ENCODE assay signal across 26 mouse cellular contexts in the genomic region with DNA sequence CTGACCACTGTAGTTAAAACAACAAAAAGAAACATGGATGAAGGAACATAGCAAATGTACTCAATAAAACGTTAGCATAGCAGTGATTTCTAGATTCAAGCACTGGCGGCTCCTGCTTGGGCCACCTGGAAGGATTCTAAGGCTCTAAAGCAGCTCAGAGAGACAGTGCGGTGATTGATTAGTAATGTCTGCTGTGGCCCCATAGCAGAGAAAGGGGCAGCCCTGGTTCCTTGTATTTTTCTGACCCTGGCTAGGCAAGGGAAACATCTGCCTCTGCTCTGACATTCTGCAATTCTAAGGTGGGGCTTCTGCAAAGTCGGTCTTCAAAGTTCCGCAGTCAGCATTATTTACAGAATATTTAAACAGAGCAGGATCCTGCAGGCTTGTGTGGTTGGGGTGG.
DNase-seq lines count a peak whose midpoint lies in the region; ATAC-seq and TF ChIP-seq lines count a peak whose summit lies in the region.
"Had no signal": no experiment of that assay in that cellular context is flagged by ENCODE, and none has a peak within 500 bp of the region (broad histone marks: within the 10 kb centered on the region; RNA-seq: fewer than 3 reads in every experiment).

No protein-coding gene starts in this region.

- intact Hi-C loops in heart, postnatal 36 days (cut with DNase I) = no loop called here

- WGBS in intestine, embryonic 14.5 days = 46% methylated on average over 5 of the region's 5 CpGs
- 61% methylated on average over 5 of the region's 5 CpGs for WGBS in intestine, postnatal 0 days
- 45% methylated on average over 5 of the region's 5 CpGs for WGBS in stomach, postnatal 0 days

- no peak for ATAC-seq in intestine, embryonic 14.5 days (replicated peaks; ENCODE audit: low FRiP score, low TSS enrichment, low read depth)
- ATAC-seq in intestine, postnatal 0 days = no peak
- no peak for ATAC-seq in stomach, postnatal 0 days (ENCODE audit: low FRiP score, low TSS enrichment)
- ATAC-seq: liver, postnatal 0 days had no signal

- TF ChIP-seq EP300 in stomach, postnatal 0 days (optimal IDR thresholded peaks at IDR 0.05) = no peak

- no peak overlapping the region for H3K4me3 ChIP-seq in intestine, embryonic 14.5 days (ENCODE audit: low read depth, low read length)
- no peak overlapping the region for H3K4me3 ChIP-seq in intestine, postnatal 0 days (ENCODE audit: low read depth, low read length)
- no peak overlapping the region for H3K4me3 ChIP-seq in ES-E14 (ENCODE audit: insufficient read depth in 1 of 2, low read depth in 1 of 2, low read length in 2 of 2, poor library complexity in 1 of 2, severe bottlenecking in 1 of 2)
- H3K4me3 ChIP-seq in stomach, postnatal 0 days (ENCODE audit: low read depth, low read length) = no peak overlapping the region
- H3K4me3 ChIP-seq: erythroblast, embryonic 14.5 days; heart, embryonic 12.5 days; hindbrain, embryonic 12.5 days; limb, embryonic 12.5 days; megakaryocyte, embryonic 14.5 days; neural tube, embryonic 15.5 days had no signal

- 0 out of 2 replicates have a peak, but pooled peaks cover 2% of the 10 kb centered on the region for H3K9me3 ChIP-seq in intestine, embryonic 14.5 days (ENCODE audit: control insufficient read depth, low read length)
- H3K9me3 ChIP-seq in intestine, postnatal 0 days (ENCODE audit: control insufficient read depth) = no peaks in the 10 kb centered on the region
- no peaks in the 10 kb centered on the region for H3K9me3 ChIP-seq in ES-E14 (ENCODE audit: control insufficient read depth, insufficient read depth, low read depth, low read length)
- no peaks in the 10 kb centered on the region for H3K9me3 ChIP-seq in stomach, postnatal 0 days (ENCODE audit: control insufficient read depth, low read length)
- H3K9me3 ChIP-seq: embryonic facial prominence, embryonic 13.5 days; neural tube, embryonic 15.5 days had no signal

- H3K4me1 ChIP-seq in intestine, embryonic 14.5 days (replicated peaks; ENCODE audit: control insufficient read depth, insufficient read depth, low read length) = peaks cover 32% of the 10 kb centered on the region
- 0 out of 2 replicates have a peak, but pooled peaks cover 3% of the 10 kb centered on the region for H3K4me1 ChIP-seq in intestine, postnatal 0 days (replicated peaks; ENCODE audit: control insufficient read depth, insufficient read depth, low read length)
- H3K4me1 ChIP-seq in ES-E14 (ENCODE audit: control insufficient read depth in 2 of 2, insufficient read depth in 2 of 2, low read length in 2 of 2, poor library complexity in 1 of 2) = peaks cover 4 to 5% of the 10 kb centered on the region in 2 experiments; a peak in 3 of 4 replicates
- H3K4me1 ChIP-seq in stomach, postnatal 0 days (replicated peaks; ENCODE audit: control insufficient read depth, insufficient read depth) = peaks cover 4% of the 10 kb centered on the region; the same call in 1 of the 2 replicates

- H3K9ac ChIP-seq in intestine, embryonic 14.5 days (ENCODE audit: low read length) = no peak overlapping the region
- H3K9ac ChIP-seq in intestine, postnatal 0 days (ENCODE audit: low read depth, low read length) = no peak overlapping the region
- no peak overlapping the region for H3K9ac ChIP-seq in ES-E14 (ENCODE audit: insufficient read depth, low read depth, low read length, poor library complexity, severe bottlenecking)
- no peak overlapping the region for H3K9ac ChIP-seq in stomach, postnatal 0 days (ENCODE audit: low read length)
- H3K9ac ChIP-seq: embryonic facial prominence, embryonic 13.5 days; heart, embryonic 12.5 days; hindbrain, embryonic 12.5 days; liver, postnatal 0 days; neural tube, embryonic 15.5 days had no signal

- no peaks in the 10 kb centered on the region for H3K36me3 ChIP-seq in intestine, embryonic 14.5 days (ENCODE audit: control insufficient read depth, insufficient read depth, low read length)
- no peaks in the 10 kb centered on the region for H3K36me3 ChIP-seq in intestine, postnatal 0 days (ENCODE audit: control insufficient read depth, insufficient read depth)
- no peaks in the 10 kb centered on the region for H3K36me3 ChIP-seq in ES-E14 (ENCODE audit: control insufficient read depth, insufficient read depth, low read length, poor library complexity, severe bottlenecking)
- no peaks in the 10 kb centered on the region for H3K36me3 ChIP-seq in splenic B cell, adult 2 months (ENCODE audit: control insufficient read depth, insufficient read depth, low read length, poor library complexity, severe bottlenecking)
- no peaks in the 10 kb centered on the region for H3K36me3 ChIP-seq in stomach, postnatal 0 days (ENCODE audit: control insufficient read depth, insufficient read depth, low read length)
- H3K36me3 ChIP-seq: embryonic facial prominence, embryonic 13.5 days; heart, embryonic 12.5 days; hindbrain, embryonic 12.5 days; limb, embryonic 12.5 days; neural tube, embryonic 15.5 days had no signal

- H3K27ac ChIP-seq in intestine, embryonic 14.5 days (ENCODE audit: low read depth) = peak overlapping the region; percentile 47
- no peak overlapping the region for H3K27ac ChIP-seq in intestine, postnatal 0 days (ENCODE audit: low read depth, low read length)
- no peak overlapping the region for H3K27ac ChIP-seq in ES-E14 (ENCODE audit: insufficient read depth, low read depth, low read length, poor library complexity, severe bottlenecking)
- no peak overlapping the region for H3K27ac ChIP-seq in stomach, postnatal 0 days (replicated peaks)
- H3K27ac ChIP-seq: limb, embryonic 12.5 days; neural tube, embryonic 15.5 days had no signal

- TF ChIP-seq CTCF in intestine, postnatal 0 days (IDR thresholded peaks at IDR 0.05; ENCODE audit: low read depth) = no peak
- TF ChIP-seq CTCF in stomach, postnatal 0 days (IDR thresholded peaks at IDR 0.05; ENCODE audit: low read depth) = no peak

- no peak for DNase-seq in intestine, embryonic 14.5 days (ENCODE audit: low spot score)
- peak; percentile 18 for DNase-seq in thymus, postnatal 0 days (ENCODE audit: low spot score)
- no peak for DNase-seq in thymus, postnatal 14 days
- DNase-seq in ES-E14 (ENCODE audit: low read depth, low spot score) = no peak
- DNase-seq in splenic B cell, adult 2 months (ENCODE audit: low read depth, low spot score) = peak; percentile 46
- DNase-seq in heart, postnatal 36 days = no peak
- DNase-seq in stomach, postnatal 0 days (ENCODE audit: low spot score) = no peak
- DNase-seq: cerebellum, adult 11-12 months; cerebellum, postnatal 36 days; embryo, embryonic 11 days; gastrocnemius, postnatal 25 days; heart, postnatal 10 days; kidney, adult 9 months; kidney, postnatal 14 days; layer of hippocampus, postnatal 36 days; liver, postnatal 0 days; lung, postnatal 14 days had no signal

- in situ Hi-C loops in ES-E14 (cut with MboI; ENCODE audit: low sequenced_read_pairs in 2 of 2, unreplicated experiment in 2 of 2) = no loop called here

- H3K4me2 ChIP-seq in intestine, embryonic 14.5 days (ENCODE audit: low read length) = no peak overlapping the region
- no peak overlapping the region for H3K4me2 ChIP-seq in intestine, postnatal 0 days (replicated peaks; ENCODE audit: low read depth)
- H3K4me2 ChIP-seq in stomach, postnatal 0 days (replicated peaks; ENCODE audit: low read depth) = no peak overlapping the region
- H3K4me2 ChIP-seq: liver, embryonic 11.5 days had no signal

- 0 out of 2 replicates have a peak, but pooled peaks cover 4% of the 10 kb centered on the region for H3K27me3 ChIP-seq in intestine, embryonic 14.5 days (replicated peaks; ENCODE audit: control insufficient read depth, insufficient read depth, low read length)
- 0 out of 2 replicates have a peak, but pooled peaks cover 5% of the 10 kb centered on the region for H3K27me3 ChIP-seq in intestine, postnatal 0 days (replicated peaks; ENCODE audit: control insufficient read depth, insufficient read depth, low read length)
- no peaks in the 10 kb centered on the region for H3K27me3 ChIP-seq in splenic B cell, adult 2 months (ENCODE audit: control insufficient read depth, insufficient read depth, low read length, poor library complexity, severe bottlenecking)
- H3K27me3 ChIP-seq in stomach, postnatal 0 days (ENCODE audit: control insufficient read depth, insufficient read depth, low read length) = no peaks in the 10 kb centered on the region
- H3K27me3 ChIP-seq: embryonic facial prominence, embryonic 13.5 days had no signal

TF ChIP-seq in ES-E14, 5 proteins besides CTCF, POLR2A, EP300 and RAD21:
- TF ChIP-seq ZNF384 (IDR thresholded peaks at IDR 0.05; ENCODE audit: low read depth, low read length) = no peak
- TF ChIP-seq MAFK (IDR thresholded peaks at IDR 0.05; ENCODE audit: insufficient read depth, low read depth, low read length) = peak; percentile 74

Comparison
In these comparisons a context has a peak if more than half of its experiments do, and no peak if none do; other contexts are left out.
1. DNase-seq: peak in thymus, postnatal 0 days (single experiment) and splenic B cell, adult 2 months (single experiment); none in intestine, embryonic 14.5 days (single experiment), thymus, postnatal 14 days (single experiment), ES-E14 (single experiment), heart, postnatal 36 days (0 of 2) and stomach, postnatal 0 days (single experiment).